Mouse (Mus musculus) spleen, adult 2 months (tissue): ENCODE measurements around the gene Odc1. TPM values are rescaled to one million over a fixed set of nuclear protein-coding genes. Genes with fewer than 3 reads are reported as not detected.
"Not testable (repeated sequence)": the region's sequence is repeated elsewhere in the genome, so short reads cannot be mapped to it uniquely, and the experiment has no call there.

Source experiments
- DNase-seq, 2 experiments: peaks; one replicate each; pipeline versions ENCODE4 v3.0.0 to v3.0.0-alpha.2; 2012 to 2021; ENCODE audit warnings: low spot score in 2 of 2, low read depth in 1 of 2
- H3K27ac ChIP-seq: fragments of 200-500 bp; 2 replicates; pipeline ENCODE4 v1.5.1; 2012; ENCODE audit warnings: low read length, inconsistent platforms; ENCODE audit not compliant: insufficient read depth
- H3K27me3 ChIP-seq: fragments of 200-500 bp; 2 replicates; pipeline ENCODE4 v1.6.1; 2012; ENCODE audit warnings: mild to moderate bottlenecking, moderate library complexity, low read length, inconsistent platforms; ENCODE audit not compliant: control insufficient read depth, insufficient read depth
- H3K36me3 ChIP-seq: fragments of 200-500 bp; 2 replicates; pipeline ENCODE4 v1.6.1; 2012; ENCODE audit warnings: mild to moderate bottlenecking, low read length, inconsistent platforms; ENCODE audit not compliant: control insufficient read depth, insufficient read depth
- H3K4me1 ChIP-seq: fragments of 200-500 bp; 2 replicates; pipeline ENCODE4 v1.6.1; 2011; ENCODE audit warnings: inconsistent platforms; ENCODE audit not compliant: control insufficient read depth, insufficient read depth, insufficient read length
- H3K4me3 ChIP-seq: fragments of 200-500 bp; 2 replicates; pipeline ENCODE4 v1.5.1; 2011; ENCODE audit warnings: mild to moderate bottlenecking, inconsistent platforms; ENCODE audit not compliant: insufficient read depth, insufficient read length; ENCODE audit errors: extremely low read depth
- CTCF ChIP-seq: fragments of 200-500 bp; IDR thresholded peaks from 2 replicates; pipeline ENCODE4 v1.5.1; 2011; ENCODE audit warnings: mild to moderate bottlenecking, inconsistent platforms; ENCODE audit not compliant: insufficient read depth, insufficient read length, insufficient replicate concordance; ENCODE audit errors: extremely low read depth
- POLR2A ChIP-seq: fragments of 200-500 bp; IDR thresholded peaks from 2 replicates; pipeline ENCODE4 v1.6.1; 2011; ENCODE audit warnings: low read depth, low read length, inconsistent platforms
- WGBS: fragments of 180-500 bp; shearing (Covaris S2); methylation state at CpG from one replicate; pipeline ENCODE4 v1.1.7; 2018; 5-methylcytosine and 5-hydroxymethylcytosine counted together
- polyA plus RNA-seq: library from polyadenylated mRNA; depleted of rRNA; stranded (reverse); fragments of >200 nt; gene quantifications from 2 replicates; pipeline ENCODE4 v1.2.3, GENCODE M21; 2012

Gene Odc1
- polyA plus RNA-seq, 1 experiment = 90.6 TPM

- 88% methylated on average over 3 of the region's 3 CpGs for WGBS
- Histone ChIP-seq H3K4me1 (no peaks in the 10 kb centered on the region), H3K36me3 (no peaks in the 10 kb centered on the region), H3K4me3 (no peak overlapping the region), H3K27ac (no peak overlapping the region), H3K27me3 (no peaks in the 10 kb centered on the region)
- TF ChIP-seq CTCF (no peak), POLR2A (no peak)
- DNase-seq = no peak
Measured at GRCm38 (mm10) chr12:17537147-17537546, 7.4 kb upstream of the Odc1 start.

DNA sequence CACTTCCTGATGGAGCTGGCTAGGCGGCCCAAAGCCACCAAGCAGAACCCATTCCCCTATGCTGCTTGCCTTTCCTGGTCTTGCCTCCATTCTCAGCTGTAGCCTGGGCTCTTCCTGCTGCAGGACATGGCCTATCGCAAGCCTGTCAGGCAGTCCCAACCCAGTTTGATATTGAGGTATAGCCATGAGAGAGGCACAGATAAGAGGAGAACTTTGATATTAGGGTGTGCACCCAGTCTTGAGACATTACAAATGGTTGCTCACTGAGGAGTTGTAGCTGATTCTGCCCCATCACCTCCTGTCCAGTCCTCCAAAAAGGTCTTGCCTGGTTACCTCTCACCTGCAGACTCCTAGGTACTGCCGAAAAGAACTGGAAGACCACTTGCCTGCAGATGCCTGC lies 6.5 kb upstream of the Odc1 start:
- Histone ChIP-seq H3K4me1 (no peaks in the 10 kb centered on the region), H3K27ac (0 out of 2 replicates have a peak overlapping the region, but pooled peaks have one; percentile 25), H3K27me3 (no peaks in the 10 kb centered on the region), H3K36me3 (no peaks in the 10 kb centered on the region), H3K4me3 (no peak overlapping the region)
- DNase-seq = no peak
- 82% methylated on average over 3 of the region's 3 CpGs for WGBS
- TF ChIP-seq CTCF (no peak), POLR2A (no peak)

DNA sequence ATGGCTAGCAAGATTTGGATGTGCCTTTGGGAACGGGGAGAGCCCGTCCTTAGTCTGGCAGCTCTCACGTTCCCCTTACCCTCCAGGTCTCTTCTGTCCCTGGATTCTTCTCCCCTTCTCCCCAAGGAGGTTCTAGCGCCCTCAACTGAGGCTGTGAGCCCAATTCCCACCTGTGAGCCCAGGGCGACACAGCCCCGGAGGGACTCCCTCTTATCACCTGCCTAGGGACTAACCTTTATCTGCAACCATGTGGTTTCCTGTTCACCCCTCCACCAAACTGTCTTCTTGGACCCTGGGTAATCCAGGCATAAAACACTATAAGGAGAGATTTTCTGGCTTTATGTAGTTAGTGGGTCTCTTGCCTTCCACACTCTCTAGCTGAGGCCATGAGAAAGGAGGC lies 5.6 kb upstream of the Odc1 start:
- H3K4me3 ChIP-seq = no peak overlapping the region
- no peak for DNase-seq
- H3K36me3 ChIP-seq = no peaks in the 10 kb centered on the region
- TF ChIP-seq CTCF = no peak
- TF ChIP-seq POLR2A = no peak
- H3K27ac ChIP-seq = no peak overlapping the region
- WGBS = 77% methylated on average over 6 of the region's 6 CpGs
- H3K4me1 ChIP-seq = no peaks in the 10 kb centered on the region
- no peaks in the 10 kb centered on the region for H3K27me3 ChIP-seq

DNA sequence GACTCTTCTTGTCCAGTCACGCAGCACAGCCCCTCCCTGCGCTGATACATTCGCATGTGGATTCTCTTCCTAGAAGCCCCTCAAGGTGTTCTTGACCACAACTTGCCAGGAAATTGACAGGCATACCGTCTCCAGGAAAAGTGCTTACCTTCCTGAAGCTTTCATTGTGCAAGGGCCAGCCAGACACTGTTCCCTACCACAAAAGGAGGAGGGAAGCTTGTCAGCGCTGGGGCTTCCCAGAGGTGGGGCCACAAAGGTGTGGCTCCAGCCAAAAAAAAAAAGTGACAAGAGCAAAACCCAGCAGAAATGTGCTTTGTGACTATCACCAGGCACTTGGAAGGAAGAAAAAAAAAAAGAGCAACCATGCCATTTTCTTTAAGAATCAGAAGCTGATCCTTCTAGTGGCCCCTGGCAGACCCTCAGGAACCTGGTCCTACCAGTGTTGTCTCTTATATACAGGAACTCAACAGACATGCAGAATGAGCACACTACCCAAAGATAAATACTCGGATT lies 4.5 kb upstream of the Odc1 start:
- 61% methylated on average over 6 of the region's 6 CpGs for WGBS
- Histone ChIP-seq H3K27ac (no peak overlapping the region), H3K27me3 (no peaks in the 10 kb centered on the region), H3K4me3 (no peak overlapping the region), H3K36me3 (no peaks in the 10 kb centered on the region), H3K4me1 (no peaks in the 10 kb centered on the region)
- TF ChIP-seq CTCF (no peak), POLR2A (no peak)
- no peak for DNase-seq

- Histone ChIP-seq H3K4me3 (peak overlapping the region; percentile 69), H3K4me1 (no peaks in the 10 kb centered on the region; the same call in none of the 2 replicates), H3K27ac (peak overlapping the region; percentile 36), H3K36me3 (0 out of 2 replicates have a peak, but pooled peaks cover 2% of the 10 kb centered on the region), H3K27me3 (no peaks in the 10 kb centered on the region)
- WGBS = 1% methylated on average over 38 of the region's 40 CpGs
- no peak for TF ChIP-seq POLR2A
- no peak for TF ChIP-seq CTCF
- DNase-seq = no peak
Measured at GRCm38 (mm10) chr12:17545107-17545571, 545 bp downstream of the Odc1 start.

DNA sequence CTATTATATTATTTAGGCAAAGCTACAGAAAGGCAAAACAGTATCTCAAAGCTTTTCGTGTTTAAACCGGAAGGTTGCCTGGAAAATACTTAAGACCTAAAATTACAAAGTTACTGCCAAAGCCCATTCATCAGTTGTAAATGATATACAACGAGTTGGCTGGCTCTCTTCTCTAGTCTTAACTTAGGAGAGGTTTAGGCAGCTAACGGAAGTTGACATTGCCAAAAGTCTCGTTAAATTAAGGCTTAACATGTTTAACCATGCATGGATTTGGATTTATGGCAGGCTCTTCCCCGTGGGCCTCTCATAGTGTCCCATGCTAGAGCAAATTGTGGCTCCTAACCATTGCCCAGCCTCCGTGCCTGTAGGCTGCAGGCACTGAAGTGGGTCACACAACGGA lies 1.3 kb downstream of the Odc1 start:
- WGBS = 16% methylated on average over 8 of the region's 8 CpGs
- Histone ChIP-seq H3K36me3 (peaks cover 2% of the 10 kb centered on the region; the same call in 1 of the 2 replicates), H3K4me3 (peak overlapping the region; percentile 69; the same call in 1 of the 2 replicates), H3K4me1 (no peaks in the 10 kb centered on the region; the same call in none of the 2 replicates), H3K27ac (no peak overlapping the region), H3K27me3 (no peaks in the 10 kb centered on the region)
- DNase-seq = no peak
- TF ChIP-seq POLR2A = no peak
- TF ChIP-seq CTCF = no peak

DNA sequence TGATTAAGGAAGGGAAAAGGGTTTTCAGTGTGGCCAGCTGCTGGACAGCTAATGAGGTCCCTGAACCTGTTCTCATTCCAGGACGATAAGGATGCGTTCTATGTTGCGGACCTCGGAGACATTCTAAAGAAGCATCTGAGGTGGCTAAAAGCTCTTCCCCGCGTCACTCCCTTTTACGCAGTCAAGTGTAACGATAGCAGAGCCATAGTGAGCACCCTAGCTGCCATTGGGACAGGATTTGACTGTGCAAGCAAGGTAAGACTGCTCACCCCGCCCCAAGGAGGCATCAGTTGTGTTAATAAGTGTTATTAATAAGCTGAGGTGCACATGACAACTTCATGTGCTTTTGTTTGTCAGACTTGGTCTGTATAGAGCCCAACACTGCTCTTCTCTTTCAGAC lies 3.0 kb downstream of the Odc1 start:
- H3K27me3 ChIP-seq, H3K4me3 ChIP-seq, H3K4me1 ChIP-seq, H3K36me3 ChIP-seq, DNase-seq, H3K27ac ChIP-seq: not testable (repeated sequence)
- 97% methylated on average over 9 of the region's 9 CpGs for WGBS
